Mouse (Mus musculus) heart, postnatal 0 days (tissue): ENCODE measurements around the gene Rps11.

Experiments used
- CTCF ChIP-seq: IDR thresholded peaks from 2 replicates; pipeline ENCODE4 v1.5.1; 2016; ENCODE audit warnings: antibody characterized with exemption, control low read depth, low read depth
- EP300 ChIP-seq: IDR thresholded peaks from 2 replicates; pipeline ENCODE4 v1.6.1; 2016; ENCODE audit warnings: antibody characterized with exemption, low read depth

- TF ChIP-seq CTCF (no peak), EP300 (no peak)
Measured at GRCm38 (mm10) chr7:45167761-45168445, 43.7 kb upstream of the Rps11 start.
